Mouse (Mus musculus) thymus, postnatal 14 days (tissue): Measurements from ENCODE around the gene Ralgapb.
A peak's percentile ranks its signal among the peaks of the same experiment; 100 is the strongest.

ENCODE experiments used
- DNase-seq: peaks from one replicate; pipeline ENCODE4 v3.0.0; 2021

The Ralgapb gene

DNA sequence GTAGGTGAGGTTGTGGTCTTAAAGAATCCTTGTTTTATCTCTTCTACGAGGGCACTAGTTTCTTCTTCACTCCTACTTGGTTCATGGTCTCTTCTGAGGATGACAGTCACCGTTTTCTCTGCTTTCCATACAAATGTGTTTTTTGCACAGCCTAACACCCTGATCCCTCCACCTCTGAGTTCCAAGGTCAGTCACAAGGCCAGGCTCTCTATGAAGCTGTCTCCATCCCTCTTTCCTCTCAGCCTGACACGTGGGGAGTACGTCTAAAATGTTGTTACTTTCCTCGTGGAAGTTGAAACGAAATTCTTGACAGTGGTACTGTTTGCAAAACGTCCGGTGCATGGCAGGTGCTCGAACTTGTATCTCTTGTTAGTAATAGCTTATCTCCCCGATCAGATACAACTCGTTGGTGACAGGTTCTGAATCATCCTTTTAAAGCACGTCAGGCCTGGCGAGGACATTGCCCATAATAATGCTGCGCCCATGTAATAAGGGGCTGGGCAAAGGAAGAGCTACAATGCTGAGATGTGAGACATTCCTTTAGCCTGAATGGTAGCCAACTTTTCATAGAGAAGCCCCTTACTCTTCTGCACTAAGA, 552 bp upstream of the Ralgapb start:
- DNase-seq, result no peak

DNA sequence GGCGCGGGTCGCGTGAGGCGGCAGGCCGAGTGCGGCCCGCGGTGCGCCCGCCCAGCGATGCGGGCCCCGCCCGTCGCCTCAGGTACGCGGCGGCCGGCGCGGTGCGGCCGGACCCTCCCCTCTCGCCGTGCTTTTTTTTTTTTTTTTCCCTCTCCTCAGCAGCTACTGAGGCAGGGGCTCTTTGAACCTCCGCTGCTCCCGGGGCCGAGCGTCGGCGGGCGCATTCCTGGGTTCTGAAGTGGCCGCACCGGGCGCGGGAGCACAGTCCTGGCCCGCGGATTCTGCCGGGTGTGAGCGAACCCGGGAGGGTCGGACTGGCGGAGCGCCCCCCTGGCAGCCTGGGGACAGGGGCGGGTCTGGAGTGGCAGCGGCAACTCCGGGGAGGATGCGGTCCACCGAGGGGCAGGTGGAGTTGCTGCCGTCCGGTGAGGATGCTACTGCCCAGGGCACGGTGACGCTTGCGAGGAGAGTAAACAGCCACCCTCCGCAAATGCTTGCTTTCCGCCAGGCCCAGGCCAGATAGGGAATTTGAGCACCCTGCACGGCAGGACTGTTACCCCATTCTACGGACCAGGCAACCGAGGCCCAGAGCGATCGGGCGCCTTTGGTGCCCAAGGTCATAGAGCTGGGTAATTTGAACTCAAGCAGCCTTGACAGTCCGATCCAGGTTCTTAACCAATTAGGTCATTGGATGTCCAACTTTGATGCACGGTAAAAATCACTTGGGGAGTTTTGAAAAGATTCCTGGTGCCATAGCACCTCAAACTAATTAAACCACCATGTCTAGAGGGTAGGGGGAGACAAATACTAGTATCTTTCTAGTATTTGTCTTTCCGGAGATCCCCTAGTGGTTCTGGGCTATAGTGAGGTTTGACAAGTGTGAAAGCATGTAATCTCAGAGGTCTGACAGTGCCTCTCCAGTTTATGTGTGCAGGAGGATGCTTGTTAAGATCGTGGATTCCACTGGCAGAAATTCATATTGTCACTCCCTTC, 670 bp downstream of the Ralgapb start:
- DNase-seq, result peak; percentile 59

DNA sequence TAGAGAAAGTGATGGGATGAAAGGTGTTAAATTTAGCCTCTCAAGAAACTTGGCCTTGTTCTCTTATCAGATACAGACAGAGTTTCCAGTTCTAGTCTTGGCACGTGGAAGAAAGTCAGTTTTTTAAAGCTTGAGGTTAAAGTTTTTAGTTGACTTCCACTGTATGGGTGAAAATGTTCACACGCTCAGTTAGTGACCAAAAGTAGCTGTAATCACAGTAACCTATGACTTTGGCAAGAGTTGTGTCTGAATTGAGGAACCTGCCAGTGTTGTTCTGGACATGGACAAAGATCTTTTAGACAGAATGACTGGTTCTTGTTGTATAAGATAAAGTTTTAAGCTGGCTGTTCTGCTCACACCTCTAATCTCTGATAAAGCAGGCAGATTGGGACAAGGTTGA, 3.6 kb downstream of the Ralgapb start:
- no peak for DNase-seq

GRCm38 (mm10) chr2:158415826-158416225, 6.2 kb downstream of the Ralgapb start:
- DNase-seq, result no peak

DNA sequence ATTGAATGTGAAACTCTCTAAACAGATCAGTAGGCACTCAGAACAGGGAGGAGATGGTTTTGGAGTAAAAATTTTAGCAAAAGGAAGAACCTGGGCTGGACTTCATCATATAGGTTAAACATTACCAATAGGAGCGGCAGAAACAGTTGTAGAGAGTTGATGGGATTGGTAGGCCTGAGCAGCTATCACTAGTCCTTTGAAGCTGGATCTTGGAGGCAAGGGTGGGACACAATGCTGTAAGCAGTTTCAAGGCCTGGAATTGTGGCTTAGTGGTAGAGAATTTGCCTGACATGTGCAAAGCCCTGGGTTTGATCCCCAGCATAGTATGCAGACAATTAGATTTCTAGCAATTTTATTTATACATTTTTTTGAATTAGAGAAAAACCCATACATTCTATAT, 9.0 kb downstream of the Ralgapb start:
- DNase-seq, result no peak

GRCm38 (mm10) chr2:158445814-158446213, 36.2 kb downstream of the Ralgapb start:
- no peak for DNase-seq

GRCm38 (mm10) chr2:158449845-158450244, 40.2 kb downstream of the Ralgapb start:
- no peak for DNase-seq

DNA sequence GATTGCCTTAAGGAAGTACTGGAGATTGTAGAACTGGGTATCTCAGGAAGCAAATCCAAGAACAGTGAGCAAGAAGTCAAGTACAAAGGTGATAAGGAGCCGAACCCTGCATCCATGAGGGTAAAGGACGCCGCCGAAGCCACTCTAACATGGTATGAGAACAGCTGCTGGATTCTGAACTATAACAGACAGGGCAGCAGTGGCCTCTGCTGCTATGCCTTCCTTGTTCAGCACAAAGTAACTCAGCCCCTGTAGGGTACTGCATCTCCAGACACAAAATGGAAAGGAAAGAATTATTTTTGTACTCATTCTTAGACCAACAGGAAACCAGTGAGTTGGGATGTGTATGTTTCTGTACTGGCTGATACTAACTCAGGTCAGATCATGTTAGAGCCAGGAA, 46.8 kb downstream of the Ralgapb start:
- DNase-seq, result no peak

GRCm38 (mm10) chr2:158457610-158458009, 48.0 kb downstream of the Ralgapb start:
- no peak for DNase-seq

DNA sequence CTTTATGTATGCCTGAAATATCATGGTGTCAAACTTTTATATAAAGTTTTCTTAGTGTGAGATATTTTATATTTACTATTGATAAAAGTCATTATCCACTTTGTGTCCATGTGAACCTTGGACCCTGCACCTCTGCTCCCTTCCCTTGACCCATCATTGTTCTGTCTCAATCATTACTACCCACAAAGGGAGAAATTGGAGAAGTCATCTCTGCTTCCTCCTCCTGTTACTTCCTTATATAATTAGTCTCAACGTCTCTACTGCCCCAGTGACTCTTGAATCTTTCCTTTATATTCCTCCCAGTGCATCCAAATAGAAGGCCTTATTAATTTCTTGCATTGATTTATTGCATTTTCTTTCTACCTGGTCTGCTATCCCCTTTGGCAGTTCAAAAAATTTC, 52.8 kb downstream of the Ralgapb start:
- no peak for DNase-seq

- no peak for DNase-seq
Observed at GRCm38 (mm10) chr2:158474159-158474558, 64.5 kb downstream of the Ralgapb start.

DNA sequence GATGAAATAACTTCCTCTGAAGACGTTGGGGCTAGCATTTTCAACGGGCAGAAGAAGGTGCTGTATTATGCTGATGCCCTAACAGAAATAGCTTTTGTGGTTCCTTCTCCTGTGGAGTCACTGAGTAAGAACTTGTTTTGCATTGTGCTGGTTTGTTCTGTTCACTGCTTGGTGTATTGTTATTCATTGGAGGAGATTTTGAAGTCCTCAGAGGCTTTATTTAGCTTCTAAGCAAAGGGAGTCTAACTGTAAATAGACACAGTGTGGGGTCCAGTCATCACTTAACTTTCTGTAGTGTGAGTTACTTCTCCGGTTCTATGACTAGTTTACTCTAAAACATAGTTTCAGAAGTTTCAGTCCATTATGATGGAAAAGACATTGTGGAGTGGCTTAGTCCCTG, 68.0 kb downstream of the Ralgapb start:
- no peak for DNase-seq

- no peak for DNase-seq
Observed at GRCm38 (mm10) chr2:158498457-158498856, 88.8 kb downstream of the Ralgapb start.

GRCm38 (mm10) chr2:158501836-158502812, 92.5 kb downstream of the Ralgapb start, which contains the start of gene Adig:
Adig (plus strand) TSS chr2:158502612.
- no peak for DNase-seq

DNA sequence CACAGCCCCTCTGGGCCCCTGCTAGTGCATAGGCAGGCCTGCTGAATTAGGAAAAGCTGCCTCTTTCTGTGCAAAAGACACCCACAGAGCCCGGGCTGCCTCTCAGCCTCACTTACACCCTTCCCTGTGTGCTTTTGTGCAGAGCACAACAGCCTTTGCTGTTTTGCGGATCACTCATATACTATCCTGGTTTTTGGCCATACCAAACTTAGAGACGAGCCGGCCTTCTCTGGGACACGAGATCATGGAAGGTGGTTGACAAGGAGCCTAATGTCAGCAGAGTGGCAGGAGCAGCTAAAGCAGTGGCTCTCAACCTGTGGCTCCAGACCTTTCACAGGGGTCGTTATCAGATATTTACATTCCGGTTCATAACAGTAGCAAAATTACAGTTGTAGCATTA, 93.6 kb downstream of the Ralgapb start:
- DNase-seq, result no peak

DNA sequence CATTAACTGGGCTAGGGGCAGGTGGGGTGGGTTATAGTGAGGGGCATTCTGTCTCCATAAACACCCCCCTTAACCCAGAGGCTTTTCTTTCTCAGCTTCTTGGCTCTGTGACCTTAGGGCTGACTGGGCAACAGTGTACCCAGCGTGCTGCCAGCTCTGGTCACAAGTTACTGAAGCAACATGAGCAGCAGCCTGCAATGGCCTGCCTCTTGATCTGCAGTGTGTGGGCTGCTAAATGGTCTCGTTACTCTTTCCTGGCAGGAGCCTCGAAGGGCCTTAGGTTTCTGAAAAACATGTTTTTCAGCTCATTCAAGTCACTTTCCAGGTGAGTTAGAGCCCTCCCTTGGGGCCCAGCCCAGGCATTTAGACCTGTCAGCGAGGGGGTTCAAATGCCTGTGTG, 94.0 kb downstream of the Ralgapb start:
- DNase-seq, result no peak

- DNase-seq, result no peak
Observed at GRCm38 (mm10) chr2:158506475-158506874, 96.8 kb downstream of the Ralgapb start.

DNA sequence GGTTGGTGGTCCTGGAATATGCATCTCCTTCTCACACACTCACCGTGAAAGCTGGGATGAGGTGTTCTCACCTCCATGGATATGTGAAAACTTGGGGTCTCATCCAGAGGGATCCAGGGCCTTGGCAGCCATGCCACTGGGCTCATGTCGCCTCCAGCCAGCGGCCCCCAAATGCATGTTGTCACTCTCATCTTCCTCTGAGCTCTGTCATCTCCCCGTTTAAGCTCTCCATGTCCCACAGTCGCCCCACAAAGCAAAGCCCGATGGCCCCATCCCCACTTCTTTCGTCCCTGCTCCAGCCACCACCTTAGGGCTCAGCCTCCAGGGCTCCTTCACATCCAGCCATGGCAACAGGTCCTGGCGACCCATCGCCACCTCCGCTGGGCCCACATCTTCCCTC, 97.4 kb downstream of the Ralgapb start:
- no peak for DNase-seq

- peak; percentile 10 for DNase-seq
Observed at GRCm38 (mm10) chr2:158510665-158511064, 101.0 kb downstream of the Ralgapb start.

GRCm38 (mm10) chr2:158512528-158512927, 102.9 kb downstream of the Ralgapb start, which contains the start of gene Arhgap40:
Arhgap40 (plus strand) TSS chr2:158512796.
- DNase-seq, result no peak

DNA sequence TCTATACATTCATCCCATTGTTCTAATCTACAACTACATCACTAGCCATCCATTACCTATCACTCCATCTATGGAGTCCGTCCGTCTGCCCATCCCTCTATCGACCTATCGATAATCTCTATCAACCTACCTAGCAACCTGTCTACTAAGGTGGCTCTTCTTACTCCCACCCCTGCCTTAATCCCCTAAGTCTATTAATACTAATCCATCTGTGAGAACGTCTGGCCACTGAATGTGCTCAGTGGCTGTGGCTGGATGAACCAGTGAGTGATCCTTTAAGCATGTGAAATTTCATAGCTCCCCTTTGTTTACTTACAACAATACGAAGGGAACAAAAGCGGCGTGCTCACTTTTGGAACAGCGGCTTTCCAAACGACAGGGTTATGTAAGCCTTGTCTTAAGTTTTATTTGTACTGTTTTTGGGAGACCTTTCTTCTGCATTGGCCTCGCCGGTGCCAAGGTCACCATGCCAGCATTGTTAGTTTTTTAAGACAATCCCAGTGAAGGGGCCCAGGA, 104.2 kb downstream of the Ralgapb start:
- DNase-seq, result no peak

DNA sequence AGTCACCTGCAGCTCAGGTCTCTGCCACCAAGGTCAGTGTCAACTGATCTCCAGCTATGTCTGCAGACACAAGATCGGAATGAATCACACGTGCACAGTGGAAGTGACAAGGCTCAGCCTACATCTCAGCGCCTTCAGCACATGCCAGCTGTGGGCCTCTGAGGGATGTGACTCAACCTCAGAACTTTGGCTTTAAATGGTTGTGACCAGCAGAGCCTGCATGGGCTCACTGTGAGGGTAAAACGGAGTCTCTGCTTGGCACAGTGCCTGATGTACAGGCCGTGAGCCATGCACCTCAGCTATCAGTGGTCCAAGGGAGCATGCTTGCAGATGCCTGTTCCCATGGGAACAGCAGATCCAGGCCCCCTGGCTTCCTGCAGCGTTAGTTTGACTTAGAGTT, 108.9 kb downstream of the Ralgapb start:
- no peak for DNase-seq

GRCm38 (mm10) chr2:158519071-158519470, 109.4 kb downstream of the Ralgapb start:
- no peak for DNase-seq
